Mouse (Mus musculus) neural tube, embryonic 13.5 days (tissue): ENCODE measurements around the gene Hras. TPM values are rescaled to one million over a fixed set of nuclear protein-coding genes. Genes with fewer than 3 reads are reported as not detected.
A peak's percentile ranks its signal among the peaks of the same experiment; 100 is the strongest.

ENCODE experiments used
- ATAC-seq: fragments of 200-750 bp; cut with Nextera tagmentation; 2 replicates; pipeline ENCODE4 v1.8.0; 2017; ENCODE audit warnings: low read depth, mild to moderate bottlenecking, moderate TSS enrichment, moderate library complexity
- H3K27ac ChIP-seq: fragments of 300-500 bp; sonication (generic); replicated peaks from 2 replicates; pipeline ENCODE4 v1.5.1; 2015; ENCODE audit warnings: moderate library complexity, mild to moderate bottlenecking, inconsistent platforms
- H3K27me3 ChIP-seq: fragments of 300-500 bp; sonication (generic); 2 replicates; pipeline ENCODE4 v1.6.1; 2015; ENCODE audit warnings: mild to moderate bottlenecking, inconsistent platforms
- H3K36me3 ChIP-seq: fragments of 300-500 bp; sonication (generic); 2 replicates; pipeline ENCODE4 v1.6.1; 2015; ENCODE audit warnings: mild to moderate bottlenecking, inconsistent platforms
- H3K4me1 ChIP-seq: fragments of 300-500 bp; sonication (generic); replicated peaks from 2 replicates; pipeline ENCODE4 v1.6.1; 2015; ENCODE audit warnings: inconsistent platforms
- H3K4me2 ChIP-seq: fragments of 300-500 bp; sonication (generic); 2 replicates; pipeline ENCODE4 v1.6.1; 2015; ENCODE audit warnings: inconsistent platforms, mild to moderate bottlenecking, moderate library complexity
- H3K4me3 ChIP-seq: fragments of 300-500 bp; sonication (generic); 2 replicates; pipeline ENCODE4 v1.5.1; 2015; ENCODE audit warnings: mild to moderate bottlenecking, inconsistent platforms
- H3K9ac ChIP-seq: fragments of 300-500 bp; sonication (generic); 2 replicates; pipeline ENCODE4 v1.6.1; 2015; ENCODE audit warnings: moderate library complexity, mild to moderate bottlenecking, inconsistent platforms
- H3K9me3 ChIP-seq: fragments of 300-500 bp; sonication (generic); 2 replicates; pipeline ENCODE4 v1.6.1; 2016; ENCODE audit warnings: inconsistent platforms
- WGBS: fragments of 180-500 bp; shearing (Covaris S2); methylation state at CpG from one replicate; pipeline ENCODE4 v1.1.7; 2015; 5-methylcytosine and 5-hydroxymethylcytosine counted together
- microRNA counts: library from miRNA; unstranded; fragments of <30 nt; microRNA quantifications from one replicate; lab custom pipeline; 2016
- microRNA-seq: library from miRNA; unstranded; fragments of <30 nt; microRNA quantifications from one replicate; pipeline ENCODE4, GENCODE M21; 2016
- polyA plus RNA-seq: library from polyadenylated mRNA; unstranded; fragments of >200 nt; fragmentation: Nextera tagmentation; extraction: Ambion mirVana; gene quantifications from 2 replicates; pipeline ENCODE4 v1.2.1, GENCODE M21; 2015

The Hras gene
- polyA plus RNA-seq, 1 experiment from 2014 or later: 139 TPM

DNA sequence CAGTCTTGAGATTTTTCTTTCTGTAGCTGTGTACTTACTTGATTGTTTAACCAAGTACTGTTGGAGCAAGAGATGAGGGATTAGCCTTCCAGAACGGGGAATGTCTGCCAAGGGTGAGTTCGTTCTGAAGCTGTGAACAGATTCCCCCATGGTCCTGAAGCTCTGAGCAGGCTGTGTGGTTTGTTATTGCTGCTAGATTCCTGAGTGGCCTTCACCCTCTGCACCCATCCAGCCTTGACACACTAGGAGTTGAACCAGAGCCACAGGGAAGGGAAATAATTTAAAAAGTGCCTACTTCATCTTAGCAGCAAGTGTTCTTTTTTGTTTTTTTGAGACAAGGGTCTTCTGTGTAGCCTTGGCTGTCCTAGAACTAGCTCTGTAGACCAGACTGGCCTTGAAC is 49.9 kb downstream of the Hras start:
- no peak for ATAC-seq
- Histone ChIP-seq H3K4me1 (peaks cover 6% of the 10 kb centered on the region; the same call in 1 of the 2 replicates), H3K27me3 (no peaks in the 10 kb centered on the region), H3K9ac (no peak overlapping the region), H3K4me2 (no peak overlapping the region), H3K36me3 (peaks cover 49% of the 10 kb centered on the region), H3K4me3 (no peak overlapping the region), H3K9me3 (no peaks in the 10 kb centered on the region), H3K27ac (no peak overlapping the region)
- WGBS: 85% methylated on average over 2 of the region's 2 CpGs

DNA sequence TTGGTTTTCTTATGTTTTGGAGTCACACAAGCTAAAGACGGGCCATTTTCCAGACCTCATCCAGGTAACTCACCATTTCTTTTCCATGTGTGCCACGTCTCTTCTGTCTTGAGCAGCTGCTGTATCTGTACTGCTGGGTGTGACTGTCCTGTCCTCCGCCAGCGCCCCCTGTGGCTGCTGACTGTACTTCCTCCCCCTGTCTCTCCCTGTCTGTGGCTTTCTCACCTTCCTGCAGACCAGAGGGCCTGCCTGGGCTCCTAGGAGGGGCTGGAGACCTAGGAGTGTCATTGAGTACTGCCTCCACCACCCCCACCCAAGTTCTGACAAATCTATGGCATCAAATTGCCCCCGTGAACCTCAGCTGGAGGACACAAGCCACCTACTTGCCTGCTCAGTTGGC is 50.7 kb downstream of the Hras start:
- peaks cover 52% of the 10 kb centered on the region for H3K36me3 ChIP-seq
- no peak for ATAC-seq
- WGBS: 56% methylated on average over 5 of the region's 5 CpGs
- no peak overlapping the region; the same call in 1 of the 2 replicates for H3K9ac ChIP-seq
- no peak overlapping the region for H3K27ac ChIP-seq
- no peak overlapping the region for H3K4me2 ChIP-seq
- peaks cover 6% of the 10 kb centered on the region; the same call in 1 of the 2 replicates for H3K4me1 ChIP-seq
- no peak overlapping the region for H3K4me3 ChIP-seq
- no peaks in the 10 kb centered on the region for H3K27me3 ChIP-seq
- no peaks in the 10 kb centered on the region for H3K9me3 ChIP-seq

GRCm38 (mm10) chr7:141141326-141141725 is 52.5 kb downstream of the Hras start:
- H3K4me2 ChIP-seq: no peak overlapping the region
- H3K27ac ChIP-seq: no peak overlapping the region
- H3K9me3 ChIP-seq: no peaks in the 10 kb centered on the region
- no peaks in the 10 kb centered on the region for H3K27me3 ChIP-seq
- H3K4me3 ChIP-seq: no peak overlapping the region
- 91% methylated on average over 4 of the region's 4 CpGs for WGBS
- no peaks in the 10 kb centered on the region for H3K4me1 ChIP-seq
- H3K9ac ChIP-seq: no peak overlapping the region
- H3K36me3 ChIP-seq: peaks cover 62% of the 10 kb centered on the region
- ATAC-seq: no peak

MicroRNAs encoded within 50 kb of the gene (microRNA counts, 519-probe panel; counts per million panel counts)
- 3,657 counts per million, percentile 54 among the panel's probes with 10 or more counts for microRNA mmu-miR-210 (lab: Ali Mortazavi, UCI)

Small RNA genes lying within 50 kb of the gene (microRNA-seq; reads per million reads assigned to microRNA genes)
- gene Mir210: 203 reads per million, percentile 64 among the genes with 10 or more reads in this experiment

Other genes starting within 250 kb of the Hras start
- 1.4 and 2.1 TPM in 2 replicates for gene Ifitm5, start 243.7 kb downstream of the Hras start, polyA plus RNA-seq
- gene Gm45717, start 238.1 kb downstream of the Hras start, polyA plus RNA-seq: not detected in 2 replicates
- gene Ifitm2, start 238.0 kb downstream of the Hras start, polyA plus RNA-seq: 271 and 311 TPM in 2 replicates
- 20.3 and 26.7 TPM in 2 replicates for gene Ifitm1, start 226.8 kb downstream of the Hras start, polyA plus RNA-seq
- gene Ifitm3, start 183.2 kb downstream of the Hras start, polyA plus RNA-seq: 35.9 and 40.0 TPM in 2 replicates
- gene Ifitm6, start 176.1 kb downstream of the Hras start, polyA plus RNA-seq: 0.63 and 0.81 TPM in 2 replicates
- not detected in 2 replicates for gene Gm17387, start 164.9 kb downstream of the Hras start, polyA plus RNA-seq
- 39.2 and 41.0 TPM in 2 replicates for gene B4galnt4, start 132.9 kb downstream of the Hras start, polyA plus RNA-seq
- gene Pkp3, start 115.8 kb downstream of the Hras start, polyA plus RNA-seq: 0.38 and 1.2 TPM in 2 replicates
- gene Sigirr, start 93.4 kb downstream of the Hras start, polyA plus RNA-seq: 1.5 and 3.5 TPM in 2 replicates
- 0.27 TPM in 1 of 2 replicates, not detected in the other for gene Ano9, start 76.2 kb downstream of the Hras start, polyA plus RNA-seq
- gene Ptdss2, start 71.6 kb downstream of the Hras start, polyA plus RNA-seq: 63.5 and 77.7 TPM in 2 replicates
- gene Rnh1, start 21.1 kb downstream of the Hras start, polyA plus RNA-seq: 52.4 and 57.5 TPM in 2 replicates
- gene Lrrc56, start 152 bp upstream of the Hras start, polyA plus RNA-seq: 7.6 and 9.0 TPM in 2 replicates
- 1.3 and 1.5 TPM in 2 replicates for gene Lmntd2, start 20.1 kb upstream of the Hras start, polyA plus RNA-seq
- gene Rassf7, start 21.9 kb upstream of the Hras start, polyA plus RNA-seq: 29.8 and 31.7 TPM in 2 replicates
- 71.4 and 74.1 TPM in 2 replicates for gene Phrf1, start 34.8 kb upstream of the Hras start, polyA plus RNA-seq
- 1.0 and 1.4 TPM in 2 replicates for gene Irf7, start 72.5 kb upstream of the Hras start, polyA plus RNA-seq
- gene Cdhr5, start 82.8 kb upstream of the Hras start, polyA plus RNA-seq: not detected in 2 replicates
- 3.3 and 5.8 TPM in 2 replicates for gene Sct, start 85.1 kb upstream of the Hras start, polyA plus RNA-seq
- 0.54 and 1.3 TPM in 2 replicates for gene Drd4, start 98.0 kb upstream of the Hras start, polyA plus RNA-seq
- 150 and 156 TPM in 2 replicates for gene Deaf1, start 133.7 kb upstream of the Hras start, polyA plus RNA-seq
- gene Tmem80, start 133.7 kb upstream of the Hras start, polyA plus RNA-seq: 58.7 and 60.8 TPM in 2 replicates
- gene Eps8l2, start 144.9 kb upstream of the Hras start, polyA plus RNA-seq: 0.43 and 0.76 TPM in 2 replicates
- gene Taldo1, start 198.2 kb upstream of the Hras start, polyA plus RNA-seq: 328 and 340 TPM in 2 replicates
- gene Gatd1, start 220.1 kb upstream of the Hras start, polyA plus RNA-seq: 47.0 and 51.4 TPM in 2 replicates
- gene Cend1, start 235.5 kb upstream of the Hras start, polyA plus RNA-seq: 94.3 and 111 TPM in 2 replicates
- 59.6 and 66.7 TPM in 2 replicates for gene Slc25a22, start 243.9 kb upstream of the Hras start, polyA plus RNA-seq